Mouse (Mus musculus) hindbrain, embryonic 15.5 days (tissue): ENCODE data around the gene Plekha7. TPM values are rescaled to one million over a fixed set of nuclear protein-coding genes. Genes with fewer than 3 reads are reported as not detected.

ENCODE experiments used
- ATAC-seq: fragments of 200-750 bp; cut with Nextera tagmentation; 2 replicates; pipeline ENCODE4 v1.8.0; 2017; ENCODE audit warnings: low read depth, moderate number of reproducible peaks, moderate TSS enrichment; ENCODE audit not compliant: low FRiP score
- H3K27ac ChIP-seq: fragments of 300-500 bp; sonication (generic); replicated peaks from 2 replicates; pipeline ENCODE4 v1.5.1; 2015; ENCODE audit warnings: mild to moderate bottlenecking, inconsistent platforms
- H3K27me3 ChIP-seq: fragments of 300-500 bp; sonication (generic); 2 replicates; pipeline ENCODE4 v1.6.1; 2015; ENCODE audit warnings: control low read depth, inconsistent platforms
- H3K36me3 ChIP-seq: fragments of 300-500 bp; sonication (generic); 2 replicates; pipeline ENCODE4 v1.6.1; 2015; ENCODE audit warnings: control low read depth, inconsistent platforms
- H3K4me1 ChIP-seq: fragments of 300-500 bp; sonication (generic); replicated peaks from 2 replicates; pipeline ENCODE4 v1.6.1; 2015; ENCODE audit warnings: control low read depth, inconsistent platforms
- H3K4me2 ChIP-seq: fragments of 300-500 bp; sonication (generic); 2 replicates; pipeline ENCODE4 v1.6.1; 2015; ENCODE audit warnings: moderate library complexity, mild to moderate bottlenecking, inconsistent platforms
- H3K4me3 ChIP-seq: fragments of 300-500 bp; sonication (generic); 2 replicates; pipeline ENCODE4 v1.5.1; 2015; ENCODE audit warnings: mild to moderate bottlenecking, inconsistent platforms
- H3K9ac ChIP-seq: fragments of 300-500 bp; sonication (generic); 2 replicates; pipeline ENCODE4 v1.6.1; 2015; ENCODE audit warnings: inconsistent platforms
- H3K9me3 ChIP-seq: fragments of 300-500 bp; sonication (generic); 2 replicates; pipeline ENCODE4 v1.6.1; 2016; ENCODE audit warnings: control low read depth, inconsistent platforms
- WGBS: fragments of 180-500 bp; shearing (Covaris S2); methylation state at CpG from one replicate; pipeline ENCODE4 v1.1.7; 2015; 5-methylcytosine and 5-hydroxymethylcytosine counted together
- polyA plus RNA-seq: library from polyadenylated mRNA; unstranded; fragments of >200 nt; fragmentation: Nextera tagmentation; extraction: Ambion mirVana; gene quantifications from 2 replicates; pipeline ENCODE4 v1.2.1, GENCODE M21; 2015

Gene Plekha7
- polyA plus RNA-seq, 1 experiment from 2014 or later: 10.3 TPM

DNA sequence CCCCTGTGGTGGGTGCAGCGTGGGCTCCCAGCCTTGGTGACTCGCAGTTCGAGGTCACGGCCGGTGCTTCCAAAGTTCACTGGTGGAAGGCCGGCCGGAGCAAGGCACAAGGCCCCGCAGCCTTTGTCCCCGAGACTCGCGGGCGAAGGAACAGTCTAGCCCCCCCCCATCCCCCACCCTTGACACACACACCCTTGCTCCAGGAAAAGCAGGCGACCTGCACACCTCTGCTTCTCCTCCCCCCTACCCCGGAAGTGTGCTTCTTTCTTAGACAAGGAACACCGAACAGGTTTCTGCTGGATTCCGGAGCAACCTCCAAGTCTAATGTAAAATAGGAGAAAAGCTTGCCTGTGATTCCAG, 436 bp upstream of the Plekha7 start:
- H3K36me3 ChIP-seq: no peaks in the 10 kb centered on the region
- peaks cover 18% of the 10 kb centered on the region; the same call in 1 of the 2 replicates for H3K27me3 ChIP-seq
- H3K4me1 ChIP-seq: peaks cover 26% of the 10 kb centered on the region
- ATAC-seq: 0 out of 2 replicates have a peak, but pooled peaks have one; percentile 39
- 2% methylated on average over 16 of the region's 16 CpGs for WGBS
- H3K4me3 ChIP-seq: peak overlapping the region; percentile 75
- H3K9ac ChIP-seq: no peak overlapping the region
- H3K4me2 ChIP-seq: peak overlapping the region; percentile 100
- H3K9me3 ChIP-seq: no peaks in the 10 kb centered on the region
- no peak overlapping the region for H3K27ac ChIP-seq

DNA sequence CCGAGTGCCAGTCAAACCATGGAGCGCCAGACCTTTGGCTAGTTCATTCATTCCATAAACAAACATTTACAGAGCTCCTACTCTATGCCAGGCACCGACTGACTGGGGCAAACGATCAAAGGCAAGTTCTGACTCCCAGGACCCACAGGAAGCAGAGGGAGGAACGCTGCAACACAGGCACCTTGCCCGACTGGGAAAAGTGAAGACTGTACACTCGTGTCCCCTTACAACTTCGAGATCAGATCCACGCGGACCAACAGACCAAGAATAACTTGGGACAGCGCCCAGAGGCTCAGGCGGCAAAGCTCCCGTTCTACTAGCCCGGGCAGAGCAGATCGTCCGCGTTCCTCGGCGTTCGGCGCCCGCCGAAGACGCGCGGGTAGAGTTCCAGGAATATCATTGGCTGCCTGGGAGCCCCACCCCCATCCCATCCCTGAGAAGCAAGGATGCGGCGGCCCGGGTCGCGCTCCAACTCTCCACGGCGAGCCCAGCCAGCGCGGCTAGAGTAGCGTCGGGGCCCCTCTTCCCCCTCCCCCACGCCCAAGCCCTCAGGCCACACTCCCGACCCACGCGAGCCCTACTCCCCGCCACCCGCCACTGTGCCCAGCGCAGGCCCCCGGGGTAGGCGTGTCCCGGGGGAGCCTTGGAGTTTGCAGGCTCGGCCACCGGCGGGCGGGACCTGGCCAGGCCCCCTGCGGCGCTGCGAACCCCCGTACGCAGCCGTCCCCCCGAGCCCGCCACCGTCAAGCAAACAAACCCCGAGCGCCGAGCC, 891 bp downstream of the Plekha7 start:
- no peaks in the 10 kb centered on the region for H3K36me3 ChIP-seq
- no peaks in the 10 kb centered on the region for H3K9me3 ChIP-seq
- H3K9ac ChIP-seq: peak overlapping the region; percentile 42
- under 1% methylated on average over 60 of the region's 63 CpGs for WGBS
- peaks cover 26% of the 10 kb centered on the region for H3K4me1 ChIP-seq
- peak overlapping the region; percentile 100 for H3K4me2 ChIP-seq
- H3K27me3 ChIP-seq: peaks cover 18% of the 10 kb centered on the region; the same call in 1 of the 2 replicates
- peak overlapping the region; percentile 75 for H3K4me3 ChIP-seq
- peak overlapping the region; percentile 62 for H3K27ac ChIP-seq
- peak; percentile 86 for ATAC-seq

DNA sequence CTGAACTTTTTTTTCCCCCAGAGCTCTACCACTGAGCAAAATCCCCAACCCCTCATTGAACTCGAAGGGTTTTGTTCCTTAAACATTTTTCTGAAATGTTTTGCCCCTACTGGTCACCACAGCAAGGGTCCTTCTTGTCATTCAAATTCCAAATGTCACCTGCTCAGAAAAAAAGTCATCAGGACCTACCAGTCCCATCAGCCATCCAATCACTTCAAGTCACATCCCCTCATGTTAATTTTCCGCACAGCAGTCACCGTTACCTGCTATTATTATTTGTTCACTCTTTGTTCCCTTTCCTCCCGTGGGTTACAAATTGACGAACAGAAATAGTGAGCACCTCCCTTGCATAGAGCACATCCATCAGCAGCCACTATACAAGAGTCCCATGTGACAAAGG, 1.6 kb downstream of the Plekha7 start:
- Histone ChIP-seq H3K9ac (no peak overlapping the region), H3K4me3 (peak overlapping the region; percentile 75), H3K27me3 (peaks cover 18% of the 10 kb centered on the region; the same call in 1 of the 2 replicates), H3K9me3 (no peaks in the 10 kb centered on the region), H3K4me2 (peak overlapping the region; percentile 100), H3K4me1 (peaks cover 26% of the 10 kb centered on the region), H3K27ac (no peak overlapping the region), H3K36me3 (no peaks in the 10 kb centered on the region)
- WGBS: 7% methylated on average over 5 of the region's 5 CpGs
- ATAC-seq: no peak

DNA sequence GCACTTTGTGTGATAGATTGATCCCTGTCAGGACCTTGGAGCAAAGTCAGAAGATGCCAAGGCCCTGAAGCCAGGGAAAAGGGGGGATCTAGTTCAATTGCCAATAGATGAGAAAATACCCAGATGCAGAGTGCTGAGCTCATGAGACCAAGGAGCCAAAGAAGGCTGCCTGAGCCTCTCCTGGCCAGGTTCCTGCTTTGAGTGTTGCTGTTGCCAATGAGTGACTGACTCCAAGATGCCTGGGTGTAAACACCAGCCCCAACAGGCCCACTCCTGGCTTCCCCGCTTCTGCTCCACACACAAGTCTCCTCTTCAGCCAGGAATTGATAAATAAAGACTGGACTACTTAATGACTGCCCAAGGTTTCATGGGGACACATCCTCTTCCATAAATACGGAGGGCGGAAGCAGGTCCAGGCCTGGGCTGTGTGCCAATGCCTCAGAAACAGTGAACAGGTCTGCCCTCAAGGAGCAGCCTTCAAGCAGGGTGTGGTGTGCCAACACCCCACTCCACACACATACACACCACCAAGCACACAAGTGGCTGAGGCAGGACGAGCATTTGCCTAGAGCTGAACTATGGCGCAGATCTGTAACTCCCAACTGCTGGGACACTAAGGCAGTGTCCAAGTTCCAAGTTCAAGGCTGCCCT, 6.4 kb downstream of the Plekha7 start:
- Histone ChIP-seq H3K9ac (no peak overlapping the region), H3K36me3 (no peaks in the 10 kb centered on the region), H3K27ac (no peak overlapping the region), H3K4me3 (no peak overlapping the region), H3K4me2 (no peak overlapping the region), H3K27me3 (peaks cover 12% of the 10 kb centered on the region; the same call in 1 of the 2 replicates), H3K4me1 (peaks cover 2% of the 10 kb centered on the region; the same call in 1 of the 2 replicates), H3K9me3 (no peaks in the 10 kb centered on the region)
- no peak for ATAC-seq
- 91% methylated on average over 5 of the region's 5 CpGs for WGBS

DNA sequence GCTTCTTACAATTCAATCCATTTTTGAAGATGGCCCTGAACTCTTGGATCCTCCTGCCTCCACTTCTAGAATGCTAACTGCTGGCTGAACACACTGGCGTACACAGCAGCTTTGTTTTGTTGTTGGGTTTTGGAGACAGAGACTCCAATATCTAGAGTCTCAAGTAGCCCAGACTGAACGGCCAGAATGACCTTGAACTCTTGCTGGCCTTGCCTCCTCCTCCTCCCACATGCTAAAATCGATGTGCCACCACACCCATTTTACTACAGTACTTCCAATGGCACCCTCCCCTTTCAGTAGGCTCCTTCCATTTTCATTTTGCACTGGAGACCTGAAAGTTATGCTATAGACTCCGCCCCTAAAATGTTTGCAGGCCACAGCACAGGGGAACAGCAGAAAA, 7.0 kb downstream of the Plekha7 start:
- no peak overlapping the region for H3K9ac ChIP-seq
- 87% methylated on average over 4 of the region's 4 CpGs for WGBS
- H3K4me3 ChIP-seq: no peak overlapping the region
- H3K4me1 ChIP-seq: no peaks in the 10 kb centered on the region
- no peak for ATAC-seq
- H3K9me3 ChIP-seq: no peaks in the 10 kb centered on the region
- no peak overlapping the region for H3K27ac ChIP-seq
- H3K36me3 ChIP-seq: no peaks in the 10 kb centered on the region
- H3K27me3 ChIP-seq: peaks cover 6% of the 10 kb centered on the region; the same call in 1 of the 2 replicates
- H3K4me2 ChIP-seq: no peak overlapping the region

DNA sequence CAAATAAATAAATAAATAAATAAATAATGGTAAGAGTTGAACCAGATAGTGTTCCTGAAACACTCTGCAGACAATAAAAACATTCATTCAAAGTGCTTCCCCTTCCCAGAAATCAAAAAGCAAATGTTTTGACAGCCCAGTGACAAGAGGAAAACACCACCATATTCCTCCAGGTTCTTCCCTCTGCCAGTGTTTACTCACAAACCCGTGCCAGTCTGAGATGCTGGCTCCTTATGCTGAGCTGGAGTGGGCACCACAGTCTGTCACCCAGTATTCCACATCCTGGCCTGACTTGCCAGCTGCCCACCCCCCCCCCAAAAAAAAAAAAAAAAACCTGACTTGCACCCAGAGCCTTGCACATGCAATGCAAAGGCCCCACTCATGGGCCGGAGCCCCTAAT, 9.3 kb downstream of the Plekha7 start:
- Histone ChIP-seq H3K9ac (no peak overlapping the region), H3K4me2 (no peak overlapping the region), H3K27ac (no peak overlapping the region), H3K4me3 (no peak overlapping the region), H3K36me3 (no peaks in the 10 kb centered on the region), H3K27me3 (no peaks in the 10 kb centered on the region), H3K9me3 (no peaks in the 10 kb centered on the region), H3K4me1 (no peaks in the 10 kb centered on the region)
- whole genome bisulfite sequencing: 89% methylated on average over 2 of the region's 2 CpGs
- no peak for ATAC-seq

DNA sequence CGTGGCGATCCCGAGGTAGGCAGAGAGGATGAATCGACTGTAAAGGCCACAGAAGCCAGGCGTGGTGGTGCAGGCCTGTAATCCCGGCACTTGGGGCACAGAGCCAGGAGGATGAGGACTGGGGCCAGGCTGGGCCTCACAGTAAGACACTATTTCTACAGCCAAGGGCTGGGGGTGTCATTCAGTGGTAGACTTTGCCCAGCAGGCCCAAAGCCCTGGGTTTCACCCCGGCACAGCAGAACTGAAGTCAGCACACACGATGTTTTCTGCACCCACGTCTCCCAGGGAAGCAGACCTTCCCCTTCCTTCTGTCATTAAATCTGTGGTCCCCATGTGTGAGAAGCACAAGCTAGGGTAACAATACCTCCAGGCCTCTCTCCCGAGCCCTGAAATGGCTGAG, 9.8 kb downstream of the Plekha7 start:
- no peaks in the 10 kb centered on the region for H3K36me3 ChIP-seq
- no peak for ATAC-seq
- no peak overlapping the region for H3K4me3 ChIP-seq
- no peak overlapping the region for H3K4me2 ChIP-seq
- H3K4me1 ChIP-seq: no peaks in the 10 kb centered on the region
- H3K27ac ChIP-seq: no peak overlapping the region
- no peaks in the 10 kb centered on the region for H3K27me3 ChIP-seq
- no peaks in the 10 kb centered on the region for H3K9me3 ChIP-seq
- WGBS: 70% methylated on average over 10 of the region's 10 CpGs
- no peak overlapping the region for H3K9ac ChIP-seq

DNA sequence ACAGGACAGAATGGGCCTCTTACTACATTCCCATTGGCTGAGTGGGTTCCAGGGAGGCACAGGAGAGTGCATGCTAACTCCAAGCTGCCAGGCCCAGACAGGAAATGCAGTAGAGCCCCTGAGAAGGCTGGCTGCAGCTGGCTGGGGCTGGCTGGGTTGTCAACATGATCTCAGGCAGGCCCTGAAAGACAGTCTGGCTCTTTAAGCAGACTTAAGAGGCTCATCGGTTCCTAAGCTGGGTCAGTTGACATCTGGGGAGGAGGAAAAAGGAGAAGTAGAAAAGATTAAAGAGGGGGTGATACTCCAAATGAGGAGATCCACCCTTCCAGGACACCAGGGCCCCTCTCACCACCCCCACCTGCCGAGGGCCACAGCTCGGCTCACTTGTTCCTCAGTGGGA, 13.2 kb downstream of the Plekha7 start:
- H3K9me3 ChIP-seq: no peaks in the 10 kb centered on the region
- 69% methylated on average over 3 of the region's 3 CpGs for WGBS
- no peaks in the 10 kb centered on the region for H3K27me3 ChIP-seq
- no peak overlapping the region for H3K9ac ChIP-seq
- H3K4me2 ChIP-seq: no peak overlapping the region
- H3K4me1 ChIP-seq: no peaks in the 10 kb centered on the region
- H3K27ac ChIP-seq: no peak overlapping the region
- no peak overlapping the region for H3K4me3 ChIP-seq
- no peaks in the 10 kb centered on the region for H3K36me3 ChIP-seq
- no peak for ATAC-seq

DNA sequence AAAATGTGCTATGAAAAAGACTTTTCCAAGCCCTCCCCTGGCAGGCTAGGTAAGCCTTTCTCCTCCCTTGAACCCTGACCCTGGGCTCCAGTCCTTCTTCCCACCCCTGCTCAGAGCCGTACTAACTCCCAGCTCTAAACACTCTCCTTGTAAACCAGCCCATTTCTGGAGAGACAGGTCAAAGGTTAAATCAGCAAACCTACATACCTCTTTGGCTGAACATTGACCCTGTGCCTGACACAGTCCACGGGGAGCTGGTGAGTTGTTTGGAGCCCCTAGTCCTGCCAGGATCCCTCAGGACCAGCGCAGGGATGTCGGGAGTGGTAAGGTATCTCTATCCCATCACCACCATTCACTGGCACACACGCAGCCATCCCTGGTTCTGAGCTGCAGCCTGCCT, 15.8 kb downstream of the Plekha7 start:
- no peak; the same call in 1 of the 2 replicates for ATAC-seq
- H3K4me2 ChIP-seq: no peak overlapping the region
- no peak overlapping the region for H3K9ac ChIP-seq
- no peaks in the 10 kb centered on the region for H3K4me1 ChIP-seq
- 57% methylated on average over 5 of the region's 5 CpGs for WGBS
- H3K27ac ChIP-seq: no peak overlapping the region
- H3K9me3 ChIP-seq: no peaks in the 10 kb centered on the region
- H3K36me3 ChIP-seq: no peaks in the 10 kb centered on the region
- no peaks in the 10 kb centered on the region for H3K27me3 ChIP-seq
- no peak overlapping the region for H3K4me3 ChIP-seq

DNA sequence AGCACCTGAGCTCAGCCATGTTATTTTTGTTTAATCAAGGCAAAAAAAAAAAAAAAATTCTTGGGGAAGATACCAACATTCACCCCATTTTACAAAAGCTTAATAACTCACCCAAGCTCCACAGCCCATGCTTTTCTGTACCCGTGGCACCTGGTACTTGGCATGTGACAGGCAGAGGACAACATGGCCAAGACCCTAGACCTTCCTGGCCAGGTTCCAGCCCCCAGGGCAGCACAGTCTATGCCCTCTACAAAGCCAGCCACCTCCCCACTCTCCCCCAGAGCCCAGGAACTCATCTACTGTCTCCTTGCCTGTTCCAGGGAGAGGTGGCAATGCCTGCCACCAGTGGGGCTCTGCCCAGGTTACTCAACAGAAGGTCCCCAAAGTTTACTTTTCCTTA, 17.6 kb downstream of the Plekha7 start:
- H3K27me3 ChIP-seq: no peaks in the 10 kb centered on the region
- ATAC-seq: no peak
- H3K4me1 ChIP-seq: no peaks in the 10 kb centered on the region
- no peaks in the 10 kb centered on the region for H3K36me3 ChIP-seq
- H3K9me3 ChIP-seq: no peaks in the 10 kb centered on the region
- H3K4me3 ChIP-seq: no peak overlapping the region
- 76% methylated on average over 1 of the region's 1 CpGs for WGBS
- H3K9ac ChIP-seq: no peak overlapping the region
- H3K4me2 ChIP-seq: no peak overlapping the region
- no peak overlapping the region for H3K27ac ChIP-seq

DNA sequence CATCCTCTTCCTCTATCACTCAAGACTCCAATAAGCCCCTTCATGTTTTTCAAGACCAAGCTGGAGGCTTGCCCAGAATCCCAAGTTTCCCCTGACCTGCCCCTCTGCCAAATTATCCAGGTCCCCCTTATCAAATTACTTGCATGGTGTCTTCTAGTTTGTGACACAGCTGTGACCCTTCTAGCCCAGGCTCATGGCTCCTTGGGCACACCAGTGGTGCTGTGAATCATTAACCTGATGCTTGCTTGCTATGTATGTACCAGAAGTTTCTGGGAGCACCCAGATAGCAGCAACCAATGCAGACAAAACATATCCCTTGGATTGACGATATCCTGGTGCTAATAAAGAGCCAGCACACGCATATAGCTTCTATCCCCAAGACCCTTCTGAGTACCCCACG, 19.2 kb downstream of the Plekha7 start:
- H3K27ac ChIP-seq: no peak overlapping the region
- H3K4me2 ChIP-seq: no peak overlapping the region
- no peak for ATAC-seq
- H3K4me3 ChIP-seq: no peak overlapping the region
- H3K9me3 ChIP-seq: no peaks in the 10 kb centered on the region
- H3K9ac ChIP-seq: no peak overlapping the region
- no peaks in the 10 kb centered on the region for H3K4me1 ChIP-seq
- no peaks in the 10 kb centered on the region for H3K36me3 ChIP-seq
- H3K27me3 ChIP-seq: no peaks in the 10 kb centered on the region
- 87% methylated on average over 3 of the region's 3 CpGs for WGBS

DNA sequence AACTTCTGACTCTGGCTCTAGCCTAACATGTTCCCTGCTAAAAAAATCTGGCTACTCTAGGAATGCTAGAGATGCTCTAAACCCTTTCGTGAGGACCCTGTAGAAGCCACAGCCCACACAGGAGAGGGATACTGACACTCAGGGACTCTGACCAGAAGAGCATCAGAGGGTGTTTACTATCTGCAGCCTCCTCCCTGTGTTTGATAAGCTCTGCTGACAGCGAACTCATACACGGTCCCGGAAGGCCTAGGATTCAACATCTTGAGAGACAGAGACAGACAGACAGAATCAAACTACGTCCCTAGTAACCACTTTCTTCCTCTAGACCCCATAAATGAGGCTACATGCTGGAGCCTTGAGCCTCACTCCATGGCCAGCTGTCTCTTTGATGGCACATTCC, 20.2 kb downstream of the Plekha7 start:
- peaks cover 6% of the 10 kb centered on the region; the same call in 1 of the 2 replicates for H3K4me1 ChIP-seq
- no peak overlapping the region for H3K4me2 ChIP-seq
- no peak overlapping the region for H3K27ac ChIP-seq
- no peaks in the 10 kb centered on the region for H3K36me3 ChIP-seq
- no peak overlapping the region for H3K4me3 ChIP-seq
- H3K9ac ChIP-seq: no peak overlapping the region
- ATAC-seq: no peak
- WGBS: 86% methylated on average over 5 of the region's 5 CpGs
- no peaks in the 10 kb centered on the region for H3K27me3 ChIP-seq
- no peaks in the 10 kb centered on the region for H3K9me3 ChIP-seq
